Mouse (Mus musculus) WW6 (cell line): ENCODE results near the gene Sf3b3.
"Not testable (repeated sequence)": the region's sequence is repeated elsewhere in the genome, so short reads cannot be mapped to it uniquely, and the experiment has no call there.

ENCODE experiments used
- DNase-seq: peaks from one replicate; pipeline ENCODE4 v3.0.0-alpha.2; 2013; ENCODE audit warnings: low read depth, low spot score

Sf3b3 gene

GRCm38 (mm10) chr8:110808495-110809472, 37.8 kb downstream of the Sf3b3 start:
- no peak for DNase-seq

DNA sequence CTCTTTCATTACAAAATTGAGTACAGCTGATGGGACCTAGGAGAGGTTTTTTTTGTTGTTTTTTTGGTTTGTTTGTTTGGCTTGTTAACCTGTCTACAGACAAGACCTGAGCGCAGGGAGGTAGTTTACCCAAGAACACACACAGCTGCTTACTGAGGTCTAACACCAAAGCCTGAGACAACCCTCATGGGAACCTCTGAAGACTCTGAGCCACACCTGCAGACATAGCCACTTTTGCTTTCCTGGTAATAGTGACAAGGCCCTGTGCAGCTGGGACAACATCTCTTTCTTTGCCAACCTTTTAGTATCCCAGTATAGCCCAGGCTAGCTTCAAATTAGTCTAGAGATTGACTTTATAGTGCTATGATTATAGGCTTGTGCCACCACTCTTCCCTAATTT, 40.4 kb downstream of the Sf3b3 start:
- DNase-seq = no peak

GRCm38 (mm10) chr8:110805669-110806068, 40.9 kb downstream of the Sf3b3 start, which contains the start of gene Il34:
Gene Il34 (minus strand): TSS chr8:110805924.
- peak; percentile 48 for DNase-seq

DNA sequence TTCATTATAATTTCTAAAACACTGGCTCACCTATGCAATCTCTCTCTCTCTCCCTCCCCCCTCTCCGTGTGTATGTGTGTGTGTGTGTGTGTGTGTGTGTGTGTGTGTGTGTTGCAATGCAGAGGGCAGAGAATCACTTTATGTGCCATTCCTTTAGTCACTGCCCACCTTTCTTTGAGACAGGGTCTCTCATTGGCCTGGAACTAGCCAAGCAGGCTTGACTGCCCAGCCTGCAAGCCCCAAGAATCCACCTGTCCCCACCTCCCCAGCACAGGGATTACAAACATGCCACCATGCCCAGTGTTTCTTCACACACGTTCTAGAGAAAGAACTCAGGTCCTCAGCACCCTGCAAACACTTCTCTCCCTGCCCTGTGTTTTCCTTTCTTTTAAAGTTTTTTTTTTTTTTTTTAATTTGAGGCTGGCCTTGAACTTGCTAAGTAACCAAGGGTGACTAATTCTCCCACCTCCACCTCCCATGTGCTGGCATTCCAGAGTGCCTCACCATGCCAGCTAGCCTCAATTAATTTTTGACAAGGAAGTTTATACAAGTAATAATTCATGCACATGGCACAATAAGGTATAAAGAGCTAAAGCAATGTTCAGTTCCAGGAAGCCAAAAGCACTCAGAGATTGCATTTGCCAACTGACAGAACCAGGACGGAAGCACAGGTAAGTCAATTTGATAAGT, 41.6 kb downstream of the Sf3b3 start:
- DNase-seq = no peak

GRCm38 (mm10) chr8:110803856-110804255, 42.7 kb downstream of the Sf3b3 start:
- DNase-seq = no peak

GRCm38 (mm10) chr8:110802988-110803387, 43.6 kb downstream of the Sf3b3 start:
- no peak for DNase-seq

DNA sequence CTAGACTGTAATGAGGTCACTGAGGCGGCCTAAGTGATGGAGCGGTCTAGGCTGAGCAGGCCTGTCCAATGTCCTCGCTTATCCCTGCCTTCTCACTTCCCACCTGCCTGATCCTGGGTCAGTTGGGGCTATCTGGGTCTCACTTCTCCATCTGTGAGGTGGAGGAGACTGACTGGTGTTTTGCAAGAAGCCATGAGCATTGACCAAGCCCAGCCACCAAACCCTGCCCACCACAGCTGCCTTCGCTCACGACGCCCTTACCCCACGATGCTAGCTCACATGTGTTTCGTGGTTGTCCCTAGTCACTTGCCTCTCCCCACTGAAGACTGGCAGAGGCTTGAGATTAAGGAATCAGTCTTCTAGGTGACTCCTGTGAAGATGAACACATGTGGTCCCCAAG, 49.5 kb downstream of the Sf3b3 start:
- DNase-seq = no peak

GRCm38 (mm10) chr8:110794363-110794965, 52.1 kb downstream of the Sf3b3 start:
- DNase-seq = no peak

GRCm38 (mm10) chr8:110793936-110794335, 52.7 kb downstream of the Sf3b3 start:
- DNase-seq = no peak

DNA sequence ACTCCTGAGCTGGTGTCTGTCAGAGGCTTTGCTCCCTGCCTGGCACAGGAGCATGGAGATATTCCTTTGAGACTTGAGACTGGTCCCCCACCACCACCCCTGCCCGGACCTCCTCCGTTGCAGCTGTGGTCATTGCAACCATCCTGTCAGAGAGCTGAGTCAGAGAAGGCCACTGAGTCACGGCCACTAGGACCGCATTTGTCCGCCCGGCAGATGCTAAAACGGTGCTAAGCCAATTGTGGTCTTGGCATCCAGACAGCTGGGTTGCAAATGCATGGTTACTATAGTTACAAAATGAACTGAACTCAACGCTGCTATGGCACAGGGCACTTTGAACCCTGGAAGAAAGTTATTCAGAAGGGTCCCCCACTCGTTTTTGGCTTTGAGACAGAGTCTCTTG, 53.1 kb downstream of the Sf3b3 start:
- DNase-seq = no peak

- no peak for DNase-seq
Measured at GRCm38 (mm10) chr8:110792574-110793200, 53.9 kb downstream of the Sf3b3 start.

DNA sequence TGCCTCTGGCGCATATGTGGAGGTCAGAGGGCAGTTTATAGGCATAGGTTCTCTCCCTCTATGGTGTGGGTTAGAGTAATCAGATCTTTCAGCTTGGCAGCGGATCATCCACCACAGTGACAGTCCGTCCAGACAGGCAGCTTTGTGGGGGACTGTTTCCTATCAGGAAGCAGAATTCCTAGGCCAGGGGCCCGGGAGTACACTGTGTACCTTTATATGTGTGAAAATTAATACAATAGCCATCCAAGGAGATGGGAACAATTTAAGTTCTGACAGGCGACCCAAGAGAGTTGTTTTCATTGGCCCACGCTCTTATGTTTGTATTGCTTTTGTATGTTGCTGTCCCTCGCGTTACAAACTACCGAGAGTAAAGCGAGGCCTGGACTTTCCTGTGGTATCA, 55.4 kb downstream of the Sf3b3 start:
- no peak for DNase-seq

DNA sequence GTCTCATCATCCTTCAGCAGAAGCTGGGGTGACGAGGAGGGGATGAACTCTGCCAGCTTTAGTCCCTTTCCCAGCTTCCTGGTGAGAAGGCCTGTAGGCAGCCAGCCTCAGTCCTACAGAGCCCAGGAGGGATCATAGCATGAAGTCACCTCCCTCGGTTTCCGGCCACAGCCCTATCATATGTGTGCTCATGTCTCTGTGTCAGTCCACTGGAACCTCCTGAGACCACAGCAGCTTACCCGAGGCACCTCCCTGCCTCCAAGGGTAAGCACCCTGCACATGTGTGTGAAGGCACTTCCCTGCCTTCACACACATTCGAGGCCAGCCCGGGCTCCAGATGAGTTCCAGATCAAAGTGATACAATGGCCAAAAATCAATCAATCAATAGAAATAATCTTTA, 56.3 kb downstream of the Sf3b3 start:
- DNase-seq = no peak

- no peak for DNase-seq
Measured at GRCm38 (mm10) chr8:110789571-110789970, 57.0 kb downstream of the Sf3b3 start.

- DNase-seq = no peak
Measured at GRCm38 (mm10) chr8:110788981-110789380, 57.6 kb downstream of the Sf3b3 start.

- no peak for DNase-seq
Measured at GRCm38 (mm10) chr8:110787411-110787954, 59.1 kb downstream of the Sf3b3 start.

GRCm38 (mm10) chr8:110786934-110787333, 59.7 kb downstream of the Sf3b3 start:
- no peak for DNase-seq

DNA sequence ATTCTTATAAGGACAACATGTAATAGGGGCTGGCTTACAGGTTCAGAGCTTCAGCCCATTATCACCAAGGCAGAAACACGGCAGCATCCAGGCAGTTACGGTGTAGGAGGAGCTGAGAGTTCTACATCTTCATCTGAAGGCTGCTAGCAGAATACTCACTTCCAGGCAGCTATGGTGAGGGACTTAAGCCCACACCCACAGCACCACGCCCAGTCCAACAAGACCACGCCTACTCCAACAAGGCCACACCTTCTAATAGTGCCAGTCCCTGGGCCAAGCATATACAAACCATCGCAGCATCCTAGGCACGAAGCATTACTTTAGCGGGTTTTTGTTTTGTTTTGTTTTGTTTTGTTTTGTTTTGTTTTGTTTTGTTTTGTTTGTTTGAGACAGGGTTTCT, 60.1 kb downstream of the Sf3b3 start:
- not testable (repeated sequence) for DNase-seq

DNA sequence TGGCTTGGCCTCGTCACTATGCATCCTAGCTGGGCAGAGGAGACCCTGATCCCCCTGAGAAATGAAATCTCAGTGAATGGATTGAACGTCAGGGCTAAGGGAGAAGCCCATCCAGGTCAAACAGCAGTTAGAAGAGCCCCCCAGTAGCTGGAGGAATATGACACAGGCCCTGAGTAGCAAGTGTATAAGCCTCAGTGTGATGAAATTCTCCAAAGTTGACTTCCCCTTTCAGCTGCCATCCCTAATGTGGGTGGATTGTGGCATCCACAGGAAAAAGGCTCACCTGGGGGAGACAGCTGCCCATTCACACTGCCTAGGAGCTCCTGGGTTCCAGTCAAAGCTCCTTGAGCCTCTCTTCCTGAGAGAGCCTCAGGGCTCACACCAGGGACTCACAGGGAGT, 61.2 kb downstream of the Sf3b3 start:
- no peak for DNase-seq

DNA sequence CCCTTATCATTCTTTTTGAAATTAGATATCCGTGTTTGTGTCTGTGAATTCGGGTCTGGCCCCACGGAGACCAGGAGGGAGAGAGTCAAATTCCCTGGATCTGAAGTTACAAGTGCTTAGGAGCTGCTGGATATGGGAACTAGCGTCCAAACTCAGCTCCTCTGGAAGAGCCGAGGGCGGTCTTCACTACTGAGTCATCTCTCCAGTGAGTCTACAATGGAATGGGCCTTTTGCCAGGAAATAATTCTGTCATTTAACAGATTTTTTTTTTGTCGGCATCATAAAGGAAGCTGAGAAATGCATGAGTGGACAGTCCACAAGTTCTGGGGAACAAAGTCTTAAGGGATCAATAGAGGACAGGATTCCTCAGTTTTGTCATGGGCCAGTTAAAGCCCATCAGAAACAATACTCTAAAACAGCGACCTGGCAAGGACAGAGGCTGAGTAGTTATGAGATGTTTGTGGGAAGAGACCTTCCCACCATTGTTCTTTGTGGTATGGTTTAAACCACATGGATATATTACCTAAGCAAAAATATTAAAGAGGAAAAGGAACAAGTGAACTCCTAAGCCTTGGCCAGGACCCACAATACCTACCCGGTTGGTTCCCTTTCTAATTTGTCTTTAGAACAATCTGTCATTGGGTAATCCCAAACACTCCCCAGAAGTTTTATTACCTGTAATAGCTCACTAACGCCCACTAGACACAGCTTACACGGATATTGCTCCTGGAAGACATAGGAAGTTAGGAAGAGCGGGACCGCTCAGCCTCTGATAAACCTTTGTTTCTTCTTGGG, 66.5 kb downstream of the Sf3b3 start:
- DNase-seq = no peak

GRCm38 (mm10) chr8:110776335-110776734, 70.3 kb downstream of the Sf3b3 start:
- no peak for DNase-seq
